Mouse (Mus musculus) right cerebral cortex, postnatal 36 days (tissue): ENCODE data around the gene Acot13.
A peak's percentile ranks its signal among the peaks of the same experiment; 100 is the strongest.
"Not testable (repeated sequence)": the region's sequence is repeated elsewhere in the genome, so short reads cannot be mapped to it uniquely, and the experiment has no call there.

Experiments
- DNase-seq, 2 experiments: peaks; one replicate each; pipeline ENCODE4 v3.0.0; 2022; ENCODE audit warnings: low spot score in 2 of 2, mixed read lengths in 1 of 2

The Acot13 gene

DNA sequence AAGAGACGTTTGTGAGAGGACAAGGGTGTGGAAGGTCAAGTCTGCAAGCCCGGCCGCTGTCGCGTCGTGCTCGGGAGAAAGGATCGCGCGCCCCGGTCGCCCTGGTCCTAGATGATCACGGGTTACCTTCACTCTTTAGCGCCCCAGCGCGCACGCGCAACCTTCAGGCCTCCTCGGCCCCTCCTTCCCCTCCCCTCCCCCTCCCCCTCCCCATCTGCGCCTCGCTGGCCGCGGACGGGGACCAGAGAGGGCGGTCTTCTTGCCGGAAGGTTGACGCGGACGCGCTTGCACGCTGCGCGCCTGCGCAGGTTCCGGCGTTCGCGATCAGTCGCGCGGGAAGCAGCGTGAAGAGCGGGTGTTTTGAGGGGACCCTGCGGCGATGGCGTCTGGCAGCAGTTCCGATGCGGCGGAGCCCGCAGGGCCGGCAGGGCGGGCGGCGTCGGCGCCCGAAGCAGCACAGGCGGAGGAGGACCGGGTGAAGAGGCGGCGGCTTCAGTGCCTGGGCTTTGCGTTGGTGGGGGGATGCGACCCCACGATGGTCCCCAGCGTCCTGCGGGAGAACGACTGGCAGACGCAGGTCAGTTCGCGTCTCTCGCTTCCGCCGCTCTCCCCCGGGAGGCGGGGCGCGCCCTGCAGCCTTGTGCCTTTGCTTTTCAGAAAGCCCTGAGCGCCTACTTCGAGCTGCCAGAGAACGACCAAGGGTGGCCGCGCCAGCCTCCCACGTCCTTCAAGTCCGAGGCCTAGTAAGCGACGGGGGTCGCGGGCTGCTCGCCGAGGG is at the start of gene Acot13, which contains the start of gene Tdp2:
Acot13 (minus strand) TSS at position 188 of the 778 bp plus-strand sequence.
Tdp2 (plus strand) TSS at position 327 of the 778 bp plus-strand sequence.
- peak; percentile 87 to 91 for DNase-seq

DNA sequence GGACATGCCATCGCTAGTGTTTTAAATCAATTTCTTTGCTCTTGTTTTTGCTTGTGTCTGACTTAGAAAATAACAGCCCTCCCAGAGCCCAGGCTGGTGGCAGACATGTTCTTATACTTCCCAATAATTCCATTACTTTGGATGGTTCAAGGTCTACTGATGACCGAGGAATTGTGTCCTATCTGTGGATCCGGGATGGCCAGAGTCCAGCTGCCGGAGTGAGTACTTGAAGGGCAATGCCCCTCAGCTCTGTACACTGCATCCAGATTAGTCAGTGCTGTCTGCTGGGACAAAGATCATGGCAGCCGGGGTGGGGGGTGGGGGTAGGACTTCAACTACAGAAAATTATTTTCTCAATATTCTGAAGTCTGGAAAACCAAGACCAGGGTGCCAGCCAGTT is 49.4 kb upstream of the Acot13 start:
- DNase-seq: no peak

DNA sequence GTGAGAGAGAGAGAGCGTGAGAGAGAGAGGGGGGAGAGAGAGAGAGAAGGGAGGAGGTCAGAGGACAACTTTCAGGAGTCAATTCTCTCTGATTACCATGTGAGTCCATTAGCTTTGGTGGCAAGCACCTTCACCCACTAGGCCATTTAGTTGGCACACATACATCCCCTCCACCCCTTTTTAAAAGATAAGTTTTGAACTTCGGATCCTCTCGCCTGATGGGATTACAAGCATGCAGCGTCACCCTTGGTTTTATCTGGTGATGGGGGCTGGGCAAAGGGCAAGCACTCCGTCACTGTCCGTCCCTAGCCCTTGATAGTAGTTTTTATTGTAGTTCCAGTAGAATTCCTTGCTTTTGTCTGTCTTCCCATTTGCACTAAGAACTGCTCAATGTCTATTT is 48.9 kb upstream of the Acot13 start:
- no peak for DNase-seq

DNA sequence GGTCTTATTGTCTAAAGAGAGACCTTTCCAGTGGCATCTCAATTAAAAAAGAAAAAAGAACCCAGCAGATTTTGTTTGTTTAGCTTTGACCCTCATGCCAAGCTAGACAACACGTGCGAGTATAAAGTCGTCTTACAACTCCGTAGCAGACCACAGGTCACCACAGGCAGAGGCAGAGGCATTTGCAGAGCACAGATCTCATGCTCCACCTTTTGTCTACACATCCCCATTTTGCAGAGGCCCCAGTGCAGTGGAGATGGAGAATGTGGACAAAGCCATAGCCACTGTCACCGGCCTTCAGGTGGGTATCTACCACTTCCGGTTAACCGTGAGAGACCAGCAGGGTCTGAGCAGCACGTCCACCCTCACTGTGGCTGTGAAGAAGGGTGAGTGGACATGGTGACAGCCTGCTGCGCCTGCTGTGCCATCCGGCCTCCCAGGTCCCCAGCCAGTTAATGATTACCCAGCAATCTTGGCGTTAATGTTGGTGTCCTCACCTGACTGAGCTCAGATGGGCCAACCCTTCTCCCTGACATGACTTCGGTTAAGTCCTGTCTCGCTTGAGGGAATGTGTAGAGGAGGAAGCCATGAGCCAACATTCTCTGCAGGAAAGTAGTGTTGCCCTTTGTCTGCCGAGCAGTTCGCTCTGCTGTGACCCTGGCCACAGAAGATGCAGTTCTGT is 48.2 kb upstream of the Acot13 start:
- no peak for DNase-seq

DNA sequence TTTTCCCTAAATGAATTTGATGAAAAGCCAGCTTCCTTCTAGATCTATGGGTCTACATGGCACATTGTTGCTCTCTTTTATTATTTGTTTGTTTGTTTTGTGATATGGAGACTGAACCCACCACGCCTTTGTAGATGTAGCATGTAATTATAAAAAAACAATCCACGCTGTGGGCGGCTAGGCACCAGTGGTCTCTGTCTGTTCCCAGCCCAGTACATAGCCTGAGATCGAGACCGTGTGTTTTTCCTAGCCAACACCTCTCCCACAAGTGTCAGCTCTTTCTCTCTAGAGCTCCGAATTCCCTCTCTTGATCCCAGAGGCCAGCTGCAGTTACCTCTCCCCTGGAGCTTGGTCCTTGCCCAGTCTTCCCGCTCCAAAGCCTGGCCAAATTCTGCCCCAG is 36.9 kb upstream of the Acot13 start:
- DNase-seq: no peak

DNA sequence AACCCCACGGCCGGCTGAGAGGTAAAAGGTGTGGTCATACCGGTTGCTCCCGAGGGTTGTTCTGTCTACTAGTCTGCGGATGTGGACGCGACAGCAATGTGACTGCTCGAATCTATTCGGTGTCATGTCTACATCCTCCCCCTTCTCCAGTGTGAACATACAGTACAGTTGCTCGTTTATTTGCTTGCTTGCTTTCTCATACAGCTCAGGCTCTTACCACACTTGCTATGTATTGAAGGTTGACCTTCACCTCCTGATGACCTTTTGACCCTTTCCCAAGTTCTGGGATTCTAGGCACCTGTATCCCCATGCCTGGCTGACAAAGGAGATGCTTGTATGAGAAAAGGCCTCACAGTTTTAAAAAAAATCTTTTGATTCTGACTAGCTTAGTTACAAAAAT is 36.4 kb upstream of the Acot13 start:
- no peak for DNase-seq

DNA sequence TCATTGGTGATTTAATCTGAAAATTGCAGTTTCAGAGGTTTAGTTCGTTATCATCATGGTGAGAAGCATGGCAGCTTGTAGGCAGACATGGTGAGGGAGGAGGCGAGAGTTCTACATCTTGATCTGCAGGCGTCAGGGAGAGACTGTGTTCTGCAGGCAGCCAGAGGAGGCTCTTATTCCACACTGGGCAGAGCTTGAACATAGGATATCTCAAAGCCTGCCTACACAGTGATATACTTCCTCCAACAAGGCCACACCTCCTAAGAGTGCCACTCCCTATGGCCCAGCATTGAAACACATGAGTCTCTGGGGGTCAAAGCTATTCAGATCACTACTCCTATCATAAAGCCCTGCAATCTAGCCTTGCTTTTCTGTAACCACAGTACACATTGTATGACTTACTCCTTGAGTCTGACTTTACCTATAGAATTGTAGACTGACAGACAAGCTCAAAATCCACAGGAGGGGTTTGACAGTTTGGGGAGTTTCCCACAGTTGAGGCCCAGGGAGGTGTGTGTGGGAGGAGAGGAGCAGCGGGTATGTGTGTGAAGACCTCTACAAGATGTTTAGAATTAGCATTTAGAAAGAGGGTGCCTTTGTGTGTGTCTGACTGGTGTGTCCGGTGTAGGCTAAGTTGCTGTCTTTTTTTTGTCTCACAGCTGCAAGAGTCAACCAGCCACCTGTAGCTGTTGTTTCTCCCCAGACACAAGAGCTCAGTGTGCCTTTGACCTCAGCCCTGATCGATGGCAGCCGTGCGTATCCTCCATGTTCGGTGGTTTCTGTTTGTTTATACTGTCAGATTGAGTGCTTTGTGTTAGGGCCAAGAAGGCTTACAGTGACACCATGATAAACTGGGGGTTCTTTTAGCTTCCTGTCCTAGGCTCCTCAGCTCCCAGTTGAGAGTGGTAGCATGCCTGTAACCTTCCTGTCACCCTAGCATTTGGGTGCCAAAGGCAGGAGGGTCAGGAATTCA is 35.4 kb upstream of the Acot13 start:
- no peak for DNase-seq

DNA sequence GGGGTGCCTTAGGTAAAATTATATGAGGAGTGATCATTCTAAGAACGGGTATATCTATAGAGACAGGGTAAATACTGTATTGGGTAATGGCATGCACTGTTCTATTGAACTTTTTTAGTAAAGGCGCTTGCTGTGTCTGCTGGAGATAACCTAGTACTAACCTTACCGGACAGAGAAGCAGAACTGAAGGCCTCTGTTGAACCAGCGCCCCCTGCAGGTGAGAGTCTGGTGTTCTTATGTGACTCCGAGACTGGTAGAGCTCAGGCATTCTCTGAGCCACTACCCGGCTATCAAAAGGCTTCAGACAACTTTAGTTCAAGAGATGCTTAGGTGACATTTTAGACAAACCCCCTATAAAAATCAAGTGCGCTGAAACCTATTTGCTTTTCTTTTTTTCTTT is 31.2 kb upstream of the Acot13 start:
- peak; percentile 30 to 32 for DNase-seq

DNA sequence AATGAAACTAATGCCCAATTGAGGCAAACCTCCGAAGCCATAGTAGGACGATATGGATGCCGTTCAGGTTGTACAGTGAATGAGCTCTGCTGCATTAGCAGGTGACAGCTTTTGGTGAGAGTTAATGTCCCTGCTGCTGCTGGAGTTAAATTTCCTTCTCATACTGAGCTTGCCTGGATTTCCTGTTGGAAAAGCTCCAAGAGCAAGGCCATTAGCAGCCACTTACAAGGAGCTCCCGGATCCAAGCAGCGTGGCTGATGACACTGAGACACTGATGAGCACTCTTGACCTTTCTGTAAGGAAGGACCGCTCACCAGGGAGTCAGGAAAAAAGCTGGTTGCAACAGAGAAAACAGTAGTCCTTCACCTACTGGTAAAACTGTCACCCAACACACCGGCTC is 30.7 kb upstream of the Acot13 start:
- no peak for DNase-seq

DNA sequence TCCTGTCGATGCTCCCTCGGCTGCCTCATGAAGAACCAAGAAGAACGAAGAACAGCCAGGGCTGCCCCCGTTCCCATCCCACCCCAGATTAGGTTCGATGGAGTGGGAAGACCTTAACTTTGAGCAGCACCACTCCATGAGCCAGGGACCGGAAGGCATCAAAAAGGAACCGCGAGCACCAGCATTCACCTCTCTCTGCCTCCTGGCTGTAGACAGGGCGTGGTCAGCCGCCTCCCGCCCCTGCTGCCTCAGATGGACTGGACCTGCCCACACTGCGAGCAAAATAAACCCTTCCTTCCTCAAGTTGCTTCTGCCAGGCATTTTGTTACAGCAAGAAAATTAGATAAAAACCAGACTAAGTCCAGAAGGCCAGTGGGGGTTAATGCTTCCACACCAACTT is 29.7 kb upstream of the Acot13 start:
- no peak for DNase-seq

DNA sequence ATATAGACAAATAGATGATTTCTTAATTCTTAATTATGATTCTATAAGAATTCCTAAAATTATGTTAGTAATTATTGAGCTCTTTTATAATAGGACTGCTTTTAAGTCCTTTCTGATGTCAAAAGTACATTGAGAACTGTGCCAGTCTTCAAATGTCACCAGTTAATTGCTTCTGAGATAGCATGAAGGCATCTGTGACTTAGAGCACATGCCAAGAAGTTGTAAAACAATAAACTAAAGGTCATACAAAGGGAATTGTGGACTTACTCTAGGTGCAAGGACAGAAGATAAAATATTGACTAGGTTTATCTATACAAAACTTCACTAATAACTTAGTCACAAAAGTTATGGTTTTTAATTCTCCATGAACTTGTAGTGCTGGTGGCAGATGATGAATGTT is 27.8 kb upstream of the Acot13 start:
- DNase-seq: no peak

DNA sequence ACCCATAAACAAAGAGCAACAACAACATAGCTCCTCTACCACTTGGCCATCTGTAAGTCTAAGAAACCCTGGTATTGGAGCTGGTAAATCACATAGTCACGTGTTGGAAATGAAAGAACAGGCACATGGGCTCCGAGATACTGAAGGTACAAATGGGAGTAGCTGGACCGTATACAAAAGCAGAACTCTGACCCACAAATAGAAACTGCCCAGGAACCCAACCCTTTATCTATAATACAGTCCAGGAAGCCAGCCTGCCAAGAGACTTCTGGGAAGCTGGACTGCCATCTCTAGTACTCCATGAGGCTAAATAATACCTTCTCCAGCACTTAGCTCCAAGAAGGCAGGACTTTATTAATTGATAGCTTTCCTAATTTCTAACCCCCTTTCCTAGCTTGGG is 21.2 kb upstream of the Acot13 start:
- DNase-seq: no peak

DNA sequence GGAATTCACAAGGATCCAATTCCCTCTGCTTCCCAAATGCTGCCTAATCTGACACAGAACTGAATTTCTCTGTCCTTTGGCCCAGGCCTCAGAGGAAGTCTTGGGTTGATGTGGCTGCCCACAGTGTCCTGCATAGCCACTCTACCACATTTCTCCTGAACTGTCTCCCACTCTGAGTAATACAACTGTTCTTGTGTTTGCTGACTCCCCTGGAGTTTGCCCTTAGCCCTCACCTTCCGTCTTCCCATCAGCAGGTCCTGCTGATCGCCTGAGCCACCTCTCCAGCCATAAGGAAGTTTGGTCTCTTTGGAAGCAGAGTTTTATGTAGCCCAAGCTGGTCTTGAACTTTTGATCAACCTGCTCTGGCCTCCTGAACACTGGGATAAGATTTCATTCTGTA is 20.6 kb upstream of the Acot13 start:
- no peak for DNase-seq

DNA sequence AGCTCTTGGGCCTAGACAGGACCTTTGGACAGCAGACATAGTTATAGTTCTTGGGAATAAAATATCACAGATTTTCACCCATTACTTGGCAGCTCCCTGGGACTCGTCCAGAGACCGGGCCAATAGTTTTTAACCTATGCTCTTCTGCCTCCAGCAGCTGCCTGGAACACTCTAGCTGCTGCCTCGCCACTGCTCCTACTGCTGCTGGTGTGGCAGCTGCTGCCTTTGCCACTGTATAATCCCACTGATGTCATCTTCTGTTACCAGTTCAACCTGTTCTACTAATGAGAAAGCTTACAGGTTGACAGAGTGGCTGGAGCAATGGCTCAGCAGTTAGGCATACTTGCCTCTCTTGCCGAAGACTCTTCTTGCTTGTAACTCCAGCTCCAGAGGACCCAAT is 18.0 kb upstream of the Acot13 start:
- DNase-seq: no peak

DNA sequence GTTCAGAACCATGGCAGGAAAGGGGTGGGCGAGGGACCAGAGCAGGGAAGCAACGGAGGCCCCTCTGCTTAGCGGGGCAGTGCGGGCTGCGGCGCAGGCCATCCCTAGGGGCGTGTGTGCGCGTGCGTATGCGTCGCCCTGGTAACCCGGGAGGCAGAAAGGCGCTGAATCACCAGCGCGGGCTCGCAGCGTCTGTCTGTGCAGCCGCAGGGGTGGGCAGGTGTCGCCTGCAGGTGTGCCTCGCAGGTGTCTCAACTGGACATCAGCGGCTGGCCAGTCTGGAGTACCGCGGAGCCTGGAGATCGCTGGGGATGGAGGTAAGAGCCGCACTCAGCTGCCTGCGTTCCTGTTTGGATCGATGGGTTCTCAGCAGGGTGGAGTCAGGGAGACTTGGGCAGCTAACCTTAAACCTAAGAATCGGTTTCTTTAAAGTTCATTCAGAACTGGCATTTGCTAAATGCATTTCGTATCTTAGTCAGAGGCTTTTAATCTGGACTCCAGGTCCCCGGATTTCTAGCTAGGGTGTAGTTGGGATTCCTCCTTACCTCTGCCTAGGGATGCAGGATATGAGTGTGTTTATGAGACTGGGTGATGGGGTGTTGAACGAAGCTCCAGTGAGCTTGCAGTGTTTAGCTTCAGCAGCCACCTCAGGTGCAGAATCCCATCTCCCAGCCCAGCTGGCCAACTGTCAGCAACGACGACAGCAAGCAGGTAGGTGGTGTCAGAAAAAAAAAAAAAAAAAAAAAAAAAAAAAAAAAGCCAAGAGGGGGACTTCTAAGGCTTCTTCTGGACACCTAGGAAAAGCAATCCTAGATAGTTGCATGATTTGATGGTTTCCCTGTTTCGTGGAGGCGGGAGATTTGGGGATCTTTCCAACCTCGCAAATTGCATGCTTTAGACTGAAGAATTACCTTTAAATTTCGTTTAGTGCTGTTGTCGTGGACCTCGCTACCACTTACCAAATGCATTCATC is 13.9 kb upstream of the Acot13 start, which contains the start of gene D130043K22Rik:
D130043K22Rik (plus strand) TSS at position 153 of the 973 bp plus-strand sequence.
- peak; percentile 67 to 69 for DNase-seq

DNA sequence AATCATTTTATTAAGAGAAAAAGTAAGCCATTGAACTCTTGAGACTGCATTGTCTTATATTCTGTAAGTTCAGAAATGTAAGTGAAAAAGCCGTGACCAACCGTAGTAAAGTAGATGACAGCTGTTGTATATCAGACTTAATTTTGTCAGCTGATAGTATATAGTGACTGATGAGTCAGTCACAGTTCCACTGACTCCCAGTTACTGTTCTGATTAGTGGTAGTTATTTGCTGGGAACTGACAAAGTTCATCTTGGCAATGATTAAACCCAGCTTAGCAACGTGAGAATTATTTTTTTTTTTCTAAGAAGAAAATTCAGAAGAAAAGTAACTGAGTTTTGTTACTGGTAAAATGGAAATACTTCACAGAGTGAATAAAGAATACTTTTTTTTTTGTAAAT is 10.4 kb upstream of the Acot13 start:
- DNase-seq: no peak

DNA sequence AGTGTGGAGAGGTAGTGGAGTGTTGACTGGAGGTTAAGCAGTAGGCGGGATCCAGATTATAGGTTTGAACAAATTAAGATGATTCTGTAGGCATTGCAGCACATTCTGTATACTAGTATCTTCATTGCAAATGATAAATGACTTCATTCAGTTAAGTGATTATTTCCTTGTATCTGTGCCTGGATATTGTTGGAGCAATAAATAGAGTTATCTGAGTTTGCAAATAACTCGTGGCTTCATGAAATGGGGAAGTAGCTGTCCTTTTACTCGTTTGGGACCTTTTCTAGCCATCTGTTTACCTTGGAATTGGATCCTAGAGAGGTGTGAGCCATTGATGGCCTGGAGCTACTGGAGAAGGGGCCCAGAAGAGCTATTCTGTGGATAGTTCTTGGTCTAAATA is 8.5 kb upstream of the Acot13 start:
- DNase-seq: no peak

DNA sequence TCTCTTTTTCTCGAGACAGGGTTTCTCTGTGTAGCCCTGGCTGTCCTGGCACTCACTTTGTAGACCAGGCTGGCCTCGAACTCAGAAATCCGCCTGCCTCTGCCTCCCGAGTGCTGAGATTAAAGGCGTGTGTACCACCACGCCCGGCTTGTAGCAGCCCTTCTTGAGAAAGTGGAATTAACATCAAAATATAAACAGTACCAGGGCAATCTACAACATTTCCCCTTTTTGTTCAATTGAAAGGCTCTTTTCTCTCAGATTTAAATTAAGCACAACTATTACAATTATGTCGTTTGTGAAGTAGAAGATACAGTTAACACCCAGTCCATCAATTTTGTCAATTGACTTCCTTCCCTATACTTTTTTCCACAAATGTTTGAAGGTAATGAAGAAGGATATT is 6.4 kb upstream of the Acot13 start:
- not testable (repeated sequence) for DNase-seq

DNA sequence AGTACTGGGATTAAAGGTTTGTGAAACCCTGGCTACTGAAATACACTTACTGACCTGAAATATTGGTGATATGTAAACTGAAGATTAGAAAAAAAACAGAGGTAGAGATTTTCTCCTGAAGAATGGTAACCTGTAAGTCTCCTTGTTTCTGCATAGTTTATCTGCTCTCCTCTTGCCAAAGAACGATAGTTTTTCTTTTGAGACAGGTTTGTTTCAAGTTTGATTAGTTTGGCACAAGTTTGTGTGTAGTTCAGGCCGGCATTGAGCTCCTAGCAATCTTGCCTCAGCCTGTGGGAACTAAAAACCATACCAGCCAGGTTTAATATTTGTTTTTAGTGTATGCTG is 1.4 kb upstream of the Acot13 start:
- no peak for DNase-seq

DNA sequence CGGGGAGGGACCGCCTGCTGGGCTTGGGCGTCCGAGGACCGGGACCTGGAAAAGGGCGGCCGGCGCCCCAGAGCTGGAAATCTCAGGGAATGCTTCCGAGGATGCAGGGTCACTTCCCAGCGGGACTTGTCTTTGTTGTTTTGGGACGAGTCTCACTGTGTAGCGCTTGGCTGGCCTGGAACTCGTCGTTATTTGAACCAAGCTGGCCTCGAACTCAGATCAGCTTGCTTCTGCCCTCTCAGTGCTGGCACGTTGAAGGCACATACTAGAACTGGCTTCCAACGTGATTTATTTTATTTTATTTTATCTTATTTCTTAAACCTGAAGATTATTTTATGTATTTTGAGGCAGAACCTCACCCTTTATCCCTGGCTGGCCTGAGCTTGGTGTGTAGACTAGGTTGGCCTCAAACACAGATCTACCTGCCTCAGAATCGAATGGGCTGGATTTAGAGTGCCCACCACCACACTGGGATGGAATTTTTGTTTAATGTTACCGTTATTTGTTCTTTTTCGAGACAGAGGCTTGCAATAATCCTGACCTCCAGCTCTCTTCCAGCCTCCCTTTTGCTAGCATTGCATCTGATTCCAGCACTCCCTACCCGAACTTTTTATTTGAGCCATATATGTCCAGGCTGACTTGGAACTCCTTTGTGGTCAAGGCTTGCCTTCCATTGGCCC is 931 bp upstream of the Acot13 start:
- DNase-seq: no peak
